Mouse (Mus musculus): ENCODE measurements around the gene Tmem37. TPM values are rescaled to one million over a fixed set of nuclear protein-coding genes. Genes with fewer than 3 reads are reported as not detected.

The Tmem37 gene
- total RNA-seq, 1 experiment, result 26.7 TPM

GRCm38 (mm10) chr1:120086644-120087043 is 12.8 kb upstream of the Tmem37 start:
- TF ChIP-seq ZNF384 (IDR thresholded peaks at IDR 0.05; ENCODE audit: low read depth, low read length) (no peak), MAFK (IDR thresholded peaks at IDR 0.05; ENCODE audit: insufficient read depth, low read depth, low read length) (no peak), CHD2 (IDR thresholded peaks at IDR 0.05; ENCODE audit: low read depth, low read length) (no peak), HCFC1 (IDR thresholded peaks at IDR 0.05; ENCODE audit: borderline replicate concordance, insufficient read depth, low read length) (no peak)
- Histone ChIP-seq H3K27ac (ENCODE audit: insufficient read depth, low read depth, low read length, poor library complexity, severe bottlenecking) (no peak overlapping the region; the same call in 1 of the 2 replicates), H3K9ac (ENCODE audit: insufficient read depth, low read depth, low read length, poor library complexity, severe bottlenecking) (peak overlapping the region; percentile 65; the same call in 1 of the 2 replicates), H3K36me3 (ENCODE audit: control insufficient read depth, insufficient read depth, low read length, poor library complexity, severe bottlenecking) (no peaks in the 10 kb centered on the region), H3K4me3 (ENCODE audit: insufficient read depth in 1 of 2, low read depth in 1 of 2, low read length in 2 of 2, poor library complexity in 1 of 2, severe bottlenecking in 1 of 2) (peak overlapping the region; percentile 54 to 62), H3K4me1 (ENCODE audit: control insufficient read depth in 2 of 2, insufficient read depth in 2 of 2, low read length in 2 of 2, poor library complexity in 1 of 2) (peaks cover 15 to 44% of the 10 kb centered on the region in 2 experiments), H3K9me3 (ENCODE audit: control insufficient read depth, insufficient read depth, low read depth, low read length) (no peaks in the 10 kb centered on the region)
- in situ Hi-C loops (cut with MboI; ENCODE audit: low sequenced_read_pairs in 2 of 2, unreplicated experiment in 2 of 2), result no loop called here
- peak; percentile 46 for DNase-seq (ENCODE audit: low read depth, low spot score)

DNA sequence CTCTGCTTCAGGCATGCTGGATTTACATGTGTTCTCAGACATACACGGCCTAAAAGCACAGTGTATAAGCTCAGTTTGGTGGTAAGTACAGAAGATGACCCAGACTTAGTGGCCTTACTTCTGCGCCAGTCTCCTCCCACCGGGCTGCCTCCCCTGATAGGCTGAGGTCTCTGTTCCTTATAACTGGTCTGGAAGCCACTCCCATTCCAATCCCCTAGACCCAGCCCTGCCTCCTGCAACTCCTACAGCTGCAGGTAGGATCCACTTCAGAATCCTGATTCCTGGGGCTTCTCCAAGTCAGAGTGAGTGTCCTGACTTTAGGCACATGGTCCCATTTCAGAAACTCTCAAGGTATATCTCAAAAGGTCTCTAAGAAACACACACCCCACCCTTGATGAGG is 11.8 kb upstream of the Tmem37 start:
- no peaks in the 10 kb centered on the region for H3K9me3 ChIP-seq (ENCODE audit: control insufficient read depth, insufficient read depth, low read depth, low read length)
- in situ Hi-C loops (cut with MboI; ENCODE audit: low sequenced_read_pairs in 2 of 2, unreplicated experiment in 2 of 2), result no loop called here
- H3K4me3 ChIP-seq (ENCODE audit: insufficient read depth in 1 of 2, low read depth in 1 of 2, low read length in 2 of 2, poor library complexity in 1 of 2, severe bottlenecking in 1 of 2), result peak overlapping the region; percentile 16 to 54; a peak in 2 of 4 replicates
- H3K9ac ChIP-seq (ENCODE audit: insufficient read depth, low read depth, low read length, poor library complexity, severe bottlenecking), result peak overlapping the region; percentile 15; the same call in 1 of the 2 replicates
- TF ChIP-seq HCFC1 (IDR thresholded peaks at IDR 0.05; ENCODE audit: borderline replicate concordance, insufficient read depth, low read length), result no peak
- no peak for TF ChIP-seq ZNF384 (IDR thresholded peaks at IDR 0.05; ENCODE audit: low read depth, low read length)
- no peak for TF ChIP-seq CHD2 (IDR thresholded peaks at IDR 0.05; ENCODE audit: low read depth, low read length)
- TF ChIP-seq MAFK (IDR thresholded peaks at IDR 0.05; ENCODE audit: insufficient read depth, low read depth, low read length), result no peak
- no peak for TF ChIP-seq ZC3H11A (IDR thresholded peaks at IDR 0.05; ENCODE audit: borderline replicate concordance, low read depth, low read length)
- no peak overlapping the region; the same call in 1 of the 2 replicates for H3K27ac ChIP-seq (ENCODE audit: insufficient read depth, low read depth, low read length, poor library complexity, severe bottlenecking)
- peaks cover 15 to 41% of the 10 kb centered on the region in 2 experiments for H3K4me1 ChIP-seq (ENCODE audit: control insufficient read depth in 2 of 2, insufficient read depth in 2 of 2, low read length in 2 of 2, poor library complexity in 1 of 2)
- H3K36me3 ChIP-seq (ENCODE audit: control insufficient read depth, insufficient read depth, low read length, poor library complexity, severe bottlenecking), result no peaks in the 10 kb centered on the region
- peak; percentile 69 for DNase-seq (ENCODE audit: low read depth, low spot score)

DNA sequence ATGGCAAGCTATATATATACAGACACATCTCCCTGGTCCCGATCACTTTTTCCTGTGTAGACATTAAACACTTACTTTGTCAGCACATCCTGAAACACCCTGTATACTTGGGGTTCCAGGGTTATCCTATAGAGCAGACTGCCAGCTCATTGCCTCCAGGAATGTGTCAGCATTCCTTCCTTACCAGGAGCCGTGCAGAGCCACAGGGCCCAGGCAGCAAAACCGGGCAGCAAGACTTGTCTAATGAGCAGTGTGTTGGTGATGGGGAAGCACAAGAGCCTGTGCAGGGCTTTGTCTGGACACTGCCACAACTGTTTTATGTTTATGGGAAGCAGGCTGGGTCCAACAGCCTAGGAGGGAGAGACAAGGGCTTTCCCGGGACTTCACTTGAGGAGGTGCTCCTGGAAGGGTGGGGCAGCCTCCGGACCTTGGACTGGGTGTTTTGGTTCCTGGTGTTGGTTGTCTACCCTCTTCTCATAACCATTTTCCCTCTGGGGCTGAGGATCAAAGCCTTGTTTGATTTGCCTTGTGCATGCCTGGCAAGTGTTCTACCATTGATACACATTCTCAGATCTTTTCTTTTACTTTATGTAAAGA is 10.1 kb upstream of the Tmem37 start:
- TF ChIP-seq ZC3H11A (IDR thresholded peaks at IDR 0.05; ENCODE audit: borderline replicate concordance, low read depth, low read length) (no peak), CHD2 (IDR thresholded peaks at IDR 0.05; ENCODE audit: low read depth, low read length) (no peak), HCFC1 (IDR thresholded peaks at IDR 0.05; ENCODE audit: borderline replicate concordance, insufficient read depth, low read length) (no peak), MAFK (IDR thresholded peaks at IDR 0.05; ENCODE audit: insufficient read depth, low read depth, low read length) (no peak), ZNF384 (IDR thresholded peaks at IDR 0.05; ENCODE audit: low read depth, low read length) (no peak)
- Histone ChIP-seq H3K27ac (ENCODE audit: insufficient read depth, low read depth, low read length, poor library complexity, severe bottlenecking) (no peak overlapping the region; the same call in 1 of the 2 replicates), H3K9me3 (ENCODE audit: control insufficient read depth, insufficient read depth, low read depth, low read length) (no peaks in the 10 kb centered on the region), H3K9ac (ENCODE audit: insufficient read depth, low read depth, low read length, poor library complexity, severe bottlenecking) (no peak overlapping the region; the same call in 1 of the 2 replicates), H3K4me1 (ENCODE audit: control insufficient read depth in 2 of 2, insufficient read depth in 2 of 2, low read length in 2 of 2, poor library complexity in 1 of 2) (peaks cover 14 to 40% of the 10 kb centered on the region in 2 experiments), H3K4me3 (ENCODE audit: insufficient read depth in 1 of 2, low read depth in 1 of 2, low read length in 2 of 2, poor library complexity in 1 of 2, severe bottlenecking in 1 of 2) (no peak overlapping the region; a peak in 1 of 4 replicates), H3K36me3 (ENCODE audit: control insufficient read depth, insufficient read depth, low read length, poor library complexity, severe bottlenecking) (no peaks in the 10 kb centered on the region)
- in situ Hi-C loops (cut with MboI; ENCODE audit: low sequenced_read_pairs in 2 of 2, unreplicated experiment in 2 of 2), result no loop called here
- DNase-seq (ENCODE audit: low read depth, low spot score), result no peak

DNA sequence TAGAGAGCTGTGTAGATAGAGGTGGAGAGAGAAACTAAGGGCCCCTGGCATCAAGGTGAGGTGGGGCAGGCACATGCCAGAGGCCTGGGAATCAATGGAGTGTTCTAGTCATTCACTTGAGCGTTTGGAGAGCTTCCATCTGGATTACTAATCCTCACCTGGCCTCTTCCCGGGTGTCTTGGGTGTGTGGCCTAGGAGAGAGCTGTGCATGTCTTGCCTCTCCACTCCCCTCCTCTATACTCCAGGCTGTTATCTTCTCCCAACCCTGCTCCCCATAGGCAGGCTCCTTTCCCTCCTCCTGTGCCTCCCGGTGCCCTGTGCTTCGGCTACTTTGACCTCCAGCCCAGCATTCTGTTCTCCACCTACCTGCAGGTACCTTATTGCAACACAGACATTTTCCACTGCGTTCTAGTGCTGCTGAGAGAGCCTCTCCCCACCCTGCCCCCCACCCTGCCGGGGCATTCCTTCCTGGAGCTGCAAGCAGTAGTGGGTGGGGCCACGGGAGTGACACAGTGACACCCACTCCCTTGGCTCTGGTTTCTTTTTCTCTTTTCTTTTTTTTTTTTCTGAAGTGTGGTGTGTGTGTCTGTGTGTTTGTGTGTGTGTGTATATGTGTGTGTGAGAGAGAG is 9.2 kb upstream of the Tmem37 start:
- no peaks in the 10 kb centered on the region for H3K9me3 ChIP-seq (ENCODE audit: control insufficient read depth, insufficient read depth, low read depth, low read length)
- H3K27ac ChIP-seq (ENCODE audit: insufficient read depth, low read depth, low read length, poor library complexity, severe bottlenecking), result peak overlapping the region; percentile 57; the same call in 1 of the 2 replicates
- TF ChIP-seq HCFC1 (IDR thresholded peaks at IDR 0.05; ENCODE audit: borderline replicate concordance, insufficient read depth, low read length) (no peak), ZC3H11A (IDR thresholded peaks at IDR 0.05; ENCODE audit: borderline replicate concordance, low read depth, low read length) (no peak), ZNF384 (IDR thresholded peaks at IDR 0.05; ENCODE audit: low read depth, low read length) (0 out of 2 replicates have a peak, but pooled peaks have one; percentile 29), CHD2 (IDR thresholded peaks at IDR 0.05; ENCODE audit: low read depth, low read length) (no peak)
- DNase-seq (ENCODE audit: low read depth, low spot score), result peak; percentile 41
- peak overlapping the region; percentile 8 to 46; a peak in 2 of 4 replicates for H3K4me3 ChIP-seq (ENCODE audit: insufficient read depth in 1 of 2, low read depth in 1 of 2, low read length in 2 of 2, poor library complexity in 1 of 2, severe bottlenecking in 1 of 2)
- H3K9ac ChIP-seq (ENCODE audit: insufficient read depth, low read depth, low read length, poor library complexity, severe bottlenecking), result peak overlapping the region; percentile 62; the same call in 1 of the 2 replicates
- H3K4me1 ChIP-seq (ENCODE audit: control insufficient read depth in 2 of 2, insufficient read depth in 2 of 2, low read length in 2 of 2, poor library complexity in 1 of 2), result peaks cover 16 to 38% of the 10 kb centered on the region in 2 experiments
- in situ Hi-C loops (cut with MboI; ENCODE audit: low sequenced_read_pairs in 2 of 2, unreplicated experiment in 2 of 2), result no loop called here
- H3K36me3 ChIP-seq (ENCODE audit: control insufficient read depth, insufficient read depth, low read length, poor library complexity, severe bottlenecking), result no peaks in the 10 kb centered on the region

All from ES-E14 (cell line).